Mouse (Mus musculus) kidney, adult 11 months (tissue): ENCODE measurements around the gene Lrrc61.
A peak's percentile ranks its signal among the peaks of the same experiment; 100 is the strongest.

Source experiments
- DNase-seq: peaks from one replicate; pipeline ENCODE4 v3.0.0; 2022

Lrrc61 gene

DNA sequence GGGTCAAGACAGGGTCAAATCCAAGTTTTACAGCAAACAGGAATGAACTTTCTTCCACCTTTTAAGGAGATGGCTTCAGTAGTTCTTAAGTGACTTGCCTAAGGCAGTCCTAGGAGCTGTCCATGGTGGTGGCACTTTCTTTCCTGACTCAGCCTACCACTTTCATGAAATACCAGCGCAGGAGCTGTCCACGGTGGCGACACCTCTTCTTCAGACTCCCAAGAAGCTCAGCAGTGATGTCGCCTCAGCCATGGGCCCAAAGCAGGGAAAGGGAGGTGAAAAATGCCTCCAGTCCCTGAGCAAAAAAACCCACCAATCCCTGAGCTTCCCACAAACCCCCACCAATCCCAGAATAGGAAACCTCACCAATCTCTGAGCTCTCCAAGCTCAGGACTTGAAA is 1.7 kb upstream of the Lrrc61 start:
- peak; percentile 30 for DNase-seq

DNA sequence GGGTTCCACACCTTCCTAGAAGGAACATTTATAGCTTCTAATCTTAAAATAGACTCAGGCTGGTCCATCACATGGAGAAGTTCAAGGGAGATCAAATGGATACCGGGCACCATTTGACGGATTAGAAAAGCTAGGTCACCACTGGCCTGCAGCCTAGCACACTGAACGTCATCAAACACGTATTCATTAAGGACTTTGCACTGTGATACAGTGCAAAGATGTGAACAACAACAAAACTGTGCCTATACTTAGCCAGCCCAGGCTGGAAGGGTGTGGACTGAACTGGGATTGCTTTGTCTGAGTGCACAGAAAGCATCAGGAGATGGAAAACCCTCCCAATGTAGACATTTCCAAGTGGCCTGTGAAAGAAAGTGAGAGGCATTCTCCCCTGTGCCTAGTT is 777 bp upstream of the Lrrc61 start:
- no peak for DNase-seq

- peak; percentile 65 for DNase-seq
These were observed 701 bp downstream of the Lrrc61 start for GRCm38 (mm10) chr6:48555104-48555890.

GRCm38 (mm10) chr6:48555956-48556355 is 1.4 kb downstream of the Lrrc61 start:
- DNase-seq = no peak

GRCm38 (mm10) chr6:48565693-48566310 is 11.2 kb downstream of the Lrrc61 start:
- peak; percentile 43 for DNase-seq

DNA sequence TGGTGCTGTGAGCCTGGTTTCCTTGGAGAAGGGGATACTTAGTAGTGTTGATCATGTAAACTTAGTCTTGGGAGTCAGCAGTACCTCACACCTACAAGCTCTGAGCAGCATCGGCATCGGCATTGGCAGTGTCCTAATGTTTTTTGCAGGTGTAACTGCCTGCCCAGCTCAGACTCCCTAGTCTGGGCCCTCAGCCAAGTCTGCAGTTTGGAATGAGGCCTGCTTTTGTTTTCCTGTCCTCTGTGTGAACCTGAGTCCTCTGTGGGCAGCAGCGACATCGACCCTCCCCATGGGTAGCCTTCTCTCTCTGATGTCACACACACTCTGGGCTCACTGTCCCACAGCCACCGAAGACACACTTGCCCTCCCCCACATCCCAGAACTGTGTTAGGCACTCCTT is 11.7 kb downstream of the Lrrc61 start:
- peak; percentile 86 for DNase-seq

DNA sequence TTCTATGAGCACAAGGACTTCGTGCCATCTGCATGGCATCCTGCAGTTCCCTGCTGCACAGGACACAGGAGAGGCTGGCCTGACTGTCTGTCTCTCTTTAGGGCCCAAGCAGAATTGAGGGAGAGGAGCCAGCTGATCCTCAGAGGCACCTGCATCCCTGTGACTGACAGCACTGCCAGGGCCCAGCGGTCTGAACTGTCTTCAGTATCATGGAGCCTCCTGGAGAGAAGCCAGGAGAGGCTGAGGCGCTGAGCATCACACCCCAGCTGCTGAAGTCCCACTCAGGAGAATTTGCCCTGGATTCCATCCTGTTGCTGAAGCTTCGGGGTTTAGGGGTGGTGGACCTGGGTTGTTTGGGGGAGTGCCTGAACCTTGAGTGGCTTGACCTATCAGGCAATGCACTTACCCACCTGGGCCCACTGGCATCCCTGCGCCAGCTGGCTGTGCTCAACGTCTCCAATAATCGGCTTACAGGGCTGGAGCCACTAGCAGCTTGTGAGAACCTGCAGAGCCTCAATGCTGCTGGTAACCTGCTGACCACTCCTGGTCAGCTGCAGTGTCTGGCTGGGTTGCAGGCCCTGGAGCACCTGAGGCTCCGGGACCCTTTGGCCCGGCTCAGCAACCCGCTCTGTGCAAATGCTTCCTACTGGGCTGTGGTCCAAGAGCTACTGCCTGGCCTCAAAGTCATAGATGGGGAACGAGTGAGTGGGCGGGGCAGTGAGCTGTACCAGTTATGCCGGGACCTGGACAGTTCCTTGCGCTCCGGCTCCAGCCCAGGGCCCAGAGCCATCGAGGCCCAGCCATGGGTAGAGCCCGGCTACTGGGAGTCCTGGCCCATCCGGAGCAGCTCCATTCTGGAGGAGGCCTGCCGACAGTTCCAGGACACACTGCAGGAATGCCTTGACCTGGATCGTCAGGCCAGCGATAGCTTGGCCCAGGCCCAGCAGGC is 13.7 kb downstream of the Lrrc61 start:
- peak; percentile 84 for DNase-seq

GRCm38 (mm10) chr6:48569065-48569807 is 14.6 kb downstream of the Lrrc61 start:
- peak; percentile 54 for DNase-seq

- DNase-seq = no peak
These were observed 17.4 kb downstream of the Lrrc61 start for GRCm38 (mm10) chr6:48572014-48572413.

DNA sequence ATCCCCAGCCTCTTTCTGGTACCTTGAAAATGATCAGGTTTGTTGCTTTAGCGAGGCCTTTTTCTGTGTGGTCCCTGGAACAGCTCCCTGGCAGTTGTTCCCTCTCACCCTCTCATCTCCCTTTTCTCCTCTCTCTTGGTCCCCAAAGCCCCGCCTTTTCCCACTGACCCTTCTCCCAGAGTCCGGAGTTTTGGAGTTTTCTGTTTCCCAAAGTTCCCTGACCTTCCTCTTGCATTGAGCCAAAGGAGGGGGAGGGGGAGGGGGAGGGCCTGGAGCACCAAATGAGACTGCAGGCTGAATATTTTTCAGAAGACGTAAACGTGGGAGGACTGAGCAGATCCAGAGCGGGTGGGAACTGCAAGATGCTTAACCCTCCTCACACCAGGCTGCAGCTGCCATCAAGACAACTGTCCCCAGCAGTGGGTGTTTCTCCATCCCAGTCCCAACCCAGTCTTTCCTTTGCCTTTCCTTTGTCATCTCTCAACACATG is 18.0 kb downstream of the Lrrc61 start, which contains the start of gene Rarres2:
Gene Rarres2, minus strand, starts transcription at position 218 of the 490 bp plus-strand sequence.
- DNase-seq = peak; percentile 66

GRCm38 (mm10) chr6:48573280-48573679 is 18.7 kb downstream of the Lrrc61 start:
- DNase-seq = peak; percentile 23

DNA sequence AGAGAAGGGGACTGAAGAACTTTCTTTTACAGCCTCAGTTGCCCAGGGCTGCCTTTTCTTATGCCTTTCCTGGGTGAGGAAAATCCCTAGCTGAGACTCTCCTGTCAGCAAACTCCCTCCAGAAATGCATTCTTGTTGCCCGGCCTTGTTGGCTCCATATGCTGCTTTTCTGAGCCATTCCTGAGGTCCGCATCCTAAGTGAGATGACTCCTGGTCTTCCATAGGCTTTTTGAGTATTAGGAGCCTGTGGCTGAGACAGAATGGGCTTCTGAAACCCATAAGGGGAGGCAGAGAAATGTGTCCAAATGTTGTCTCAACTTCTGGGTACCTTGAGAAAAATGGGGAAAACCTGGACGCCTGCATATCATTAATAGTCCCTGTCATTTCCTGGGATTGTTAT is 19.4 kb downstream of the Lrrc61 start:
- no peak for DNase-seq

- DNase-seq = no peak
These were observed 24.1 kb downstream of the Lrrc61 start for GRCm38 (mm10) chr6:48578736-48579135.

GRCm38 (mm10) chr6:48579215-48579648 is 24.6 kb downstream of the Lrrc61 start:
- no peak for DNase-seq

GRCm38 (mm10) chr6:48581257-48581656 is 26.7 kb downstream of the Lrrc61 start:
- no peak for DNase-seq

- DNase-seq = no peak
These were observed 27.4 kb downstream of the Lrrc61 start for GRCm38 (mm10) chr6:48582037-48582436.

DNA sequence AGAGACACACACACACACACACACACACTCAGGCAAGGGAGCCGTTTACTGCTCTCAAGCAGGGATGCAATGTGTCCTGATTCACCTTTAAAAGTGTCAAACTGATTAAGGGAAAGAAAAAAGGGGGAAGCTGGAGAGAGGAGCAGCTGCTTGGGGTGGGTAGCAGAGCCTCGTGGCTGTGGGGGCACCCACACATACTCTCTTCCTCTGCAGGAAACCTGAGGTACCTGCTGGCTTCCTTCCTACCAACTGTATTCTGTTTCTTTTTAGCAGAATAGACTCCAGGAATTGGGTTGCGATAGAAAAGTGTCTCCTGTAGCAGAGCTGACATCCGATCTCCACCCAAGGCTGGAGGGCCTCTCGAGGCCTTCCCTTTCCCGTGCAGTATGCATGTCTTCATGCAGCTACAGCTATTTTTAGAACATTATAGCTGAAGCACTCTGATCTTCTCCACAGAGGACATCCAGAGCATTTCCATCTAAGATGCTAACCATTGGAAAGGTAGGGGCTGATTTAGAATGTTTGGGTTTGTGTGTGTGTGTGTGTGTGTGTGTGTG is 34.7 kb downstream of the Lrrc61 start, which contains the start of gene Gm45021:
Gene Gm45021, plus strand, starts transcription at position 417 of the 557 bp plus-strand sequence.
- DNase-seq = no peak

- DNase-seq = no peak
These were observed 36.7 kb downstream of the Lrrc61 start for GRCm38 (mm10) chr6:48591221-48591845.

GRCm38 (mm10) chr6:48591871-48592270 is 37.3 kb downstream of the Lrrc61 start:
- DNase-seq = no peak

- peak; percentile 95 for DNase-seq
These were observed 38.8 kb downstream of the Lrrc61 start, which contains the start of the genes Repin1 and Gm44965 for GRCm38 (mm10) chr6:48593158-48594042. Gene Repin1, plus strand, starts transcription at chr6:48593883. Gene Gm44965, plus strand, starts transcription at chr6:48593941.
